28 mouse cellular contexts compared by ENCODE assay signal in genomic region chr16:36921980-36922379, GRCm38 (mm10). TPM values are rescaled to one million over a fixed set of nuclear protein-coding genes. Genes with fewer than 3 reads are reported as not detected.
DNase-seq lines count a peak whose midpoint lies in the region; ATAC-seq and TF ChIP-seq lines count a peak whose summit lies in the region.
"Had no signal": no experiment of that assay in that cellular context is flagged by ENCODE, and none has a peak within 500 bp of the region (broad histone marks: within the 10 kb centered on the region; RNA-seq: fewer than 3 reads in every experiment).

No protein-coding gene starts in this region.

- H3K27me3 ChIP-seq in thymus, adult 2 months (ENCODE audit: control insufficient read depth, insufficient read depth, low read length): no peaks in the 10 kb centered on the region
- no peaks in the 10 kb centered on the region for H3K27me3 ChIP-seq in hindbrain, embryonic 14.5 days (ENCODE audit: control insufficient read depth, insufficient read depth, low read length)
- no peaks in the 10 kb centered on the region for H3K27me3 ChIP-seq in forebrain, embryonic 16.5 days (replicated peaks; ENCODE audit: control insufficient read depth, insufficient read depth, low read length)
- H3K27me3 ChIP-seq: forebrain, embryonic 15.5 days; hindbrain, embryonic 13.5 days; kidney, embryonic 15.5 days; limb, embryonic 12.5 days; liver, embryonic 15.5 days; lung, embryonic 15.5 days; megakaryocyte, embryonic 14.5 days; midbrain, embryonic 12.5 days; neural tube, embryonic 13.5 days; Patski had no signal

- no peaks in the 10 kb centered on the region for H3K9me3 ChIP-seq in hindbrain, embryonic 14.5 days (ENCODE audit: control insufficient read depth, low read length)
- no peaks in the 10 kb centered on the region for H3K9me3 ChIP-seq in forebrain, embryonic 16.5 days (ENCODE audit: control insufficient read depth, low read length)
- H3K9me3 ChIP-seq: forebrain, embryonic 15.5 days; hindbrain, embryonic 13.5 days; kidney, embryonic 15.5 days; limb, embryonic 12.5 days; liver, embryonic 15.5 days; lung, embryonic 15.5 days; megakaryocyte, embryonic 14.5 days; midbrain, embryonic 12.5 days; neural tube, embryonic 13.5 days had no signal

- 37% methylated on average over 6 of the region's 6 CpGs for WGBS in thymus, adult 2 months
- WGBS in hindbrain, embryonic 14.5 days: 93% methylated on average over 6 of the region's 6 CpGs
- WGBS in forebrain, embryonic 16.5 days: 87% methylated on average over 6 of the region's 6 CpGs

- ATAC-seq in hindbrain, embryonic 14.5 days (ENCODE audit: low FRiP score): no peak
- ATAC-seq in forebrain, embryonic 16.5 days: no peak
- ATAC-seq in megakaryocyte progenitor cell, adult 5-6 weeks (replicated peaks; ENCODE audit: poor library complexity): no peak
- ATAC-seq: forebrain, embryonic 15.5 days; Patski had no signal

- no peak for TF ChIP-seq POLR2A in thymus, adult 2 months (IDR thresholded peaks at IDR 0.05; ENCODE audit: control insufficient read depth, extremely low read depth, insufficient read depth, low read length, poor library complexity)

- peaks cover 23% of the 10 kb centered on the region; the same call in 1 of the 2 replicates for H3K36me3 ChIP-seq in thymus, adult 2 months (ENCODE audit: control insufficient read depth, insufficient read depth, low read length)
- H3K36me3 ChIP-seq in hindbrain, embryonic 14.5 days (replicated peaks; ENCODE audit: control insufficient read depth, insufficient read depth): peaks cover 80% of the 10 kb centered on the region
- H3K36me3 ChIP-seq in forebrain, embryonic 16.5 days (ENCODE audit: control insufficient read depth, insufficient read depth): peaks cover 29% of the 10 kb centered on the region

- no peak overlapping the region for H3K9ac ChIP-seq in hindbrain, embryonic 14.5 days
- no peak overlapping the region for H3K9ac ChIP-seq in forebrain, embryonic 16.5 days (replicated peaks; ENCODE audit: low read depth, low read length)
- H3K9ac ChIP-seq: forebrain, embryonic 15.5 days; hindbrain, embryonic 13.5 days; kidney, embryonic 15.5 days; limb, embryonic 12.5 days; liver, embryonic 15.5 days; lung, embryonic 15.5 days; midbrain, embryonic 12.5 days; neural tube, embryonic 13.5 days had no signal

- DNase-seq in CD4-positive, CD25-positive, alpha-beta regulatory T cell, adult 2 months (ENCODE audit: low read depth, low spot score): peak; percentile 55
- peak; percentile 51 for DNase-seq in T-cell, adult 2 months (ENCODE audit: low spot score)
- peak; percentile 34 for DNase-seq in thymus, adult 2 months
- peak; percentile 45 for DNase-seq in thymus, postnatal 4 days
- no peak for DNase-seq in hindbrain, embryonic 14.5 days (ENCODE audit: low spot score)
- DNase-seq: adrenal gland, adult 2 months; cerebellum, adult 8-10 months; gastrocnemius, adult 2 months; heart, postnatal 36 days; kidney, adult 18-20 months; kidney, postnatal 25 days; right cerebral cortex, postnatal 4 days had no signal

- no peak overlapping the region for H3K4me3 ChIP-seq in thymus, adult 2 months (ENCODE audit: control insufficient read depth, insufficient read depth, low read length)
- no peak overlapping the region for H3K4me3 ChIP-seq in hindbrain, embryonic 14.5 days (replicated peaks; ENCODE audit: low read length)
- H3K4me3 ChIP-seq in forebrain, embryonic 16.5 days (replicated peaks; ENCODE audit: low read length): no peak overlapping the region
- H3K4me3 ChIP-seq: forebrain, embryonic 15.5 days; gastrocnemius, adult 2 months; hindbrain, embryonic 13.5 days; kidney, embryonic 15.5 days; layer of hippocampus, adult 2 months; left cerebral cortex, adult 2 months; limb, embryonic 12.5 days; liver, embryonic 15.5 days; lung, embryonic 15.5 days; megakaryocyte, embryonic 14.5 days; midbrain, embryonic 12.5 days; myocyte; neural tube, embryonic 13.5 days had no signal

- TF ChIP-seq CTCF in thymus, adult 2 months (IDR thresholded peaks at IDR 0.05; ENCODE audit: borderline replicate concordance, control insufficient read depth, extremely low read depth, insufficient read depth, low read length, poor library complexity): no peak

- no peak overlapping the region for H3K4me2 ChIP-seq in hindbrain, embryonic 14.5 days (replicated peaks)
- H3K4me2 ChIP-seq in forebrain, embryonic 16.5 days (ENCODE audit: low read length): no peak overlapping the region
- H3K4me2 ChIP-seq: forebrain, embryonic 15.5 days; hindbrain, embryonic 13.5 days; kidney, embryonic 15.5 days; limb, embryonic 12.5 days; liver, embryonic 15.5 days; lung, embryonic 15.5 days; midbrain, embryonic 12.5 days; neural tube, embryonic 13.5 days had no signal

- H3K27ac ChIP-seq in thymus, adult 2 months (ENCODE audit: control insufficient read depth, insufficient read depth, low read length): peak overlapping the region; percentile 2; the same call in 1 of the 2 replicates
- no peak overlapping the region for H3K27ac ChIP-seq in hindbrain, embryonic 14.5 days
- H3K27ac ChIP-seq in forebrain, embryonic 16.5 days (ENCODE audit: low read length): no peak overlapping the region
- H3K27ac ChIP-seq: forebrain, embryonic 15.5 days; gastrocnemius, adult 2 months; hindbrain, embryonic 13.5 days; kidney, embryonic 15.5 days; layer of hippocampus, adult 2 months; left cerebral cortex, adult 2 months; limb, embryonic 12.5 days; liver, embryonic 15.5 days; lung, embryonic 15.5 days; midbrain, embryonic 12.5 days; neural tube, embryonic 13.5 days; stomach, postnatal 0 days had no signal

- peaks cover 16% of the 10 kb centered on the region for H3K4me1 ChIP-seq in thymus, adult 2 months (replicated peaks; ENCODE audit: control insufficient read depth, insufficient read depth, low read length)
- H3K4me1 ChIP-seq in hindbrain, embryonic 14.5 days (replicated peaks; ENCODE audit: control insufficient read depth, insufficient read depth, low read length): no peaks in the 10 kb centered on the region
- no peaks in the 10 kb centered on the region for H3K4me1 ChIP-seq in forebrain, embryonic 16.5 days (replicated peaks; ENCODE audit: control insufficient read depth, insufficient read depth, low read length)
- H3K4me1 ChIP-seq: forebrain, embryonic 15.5 days; hindbrain, embryonic 13.5 days; kidney, embryonic 15.5 days; limb, embryonic 12.5 days; liver, embryonic 15.5 days; lung, embryonic 15.5 days; midbrain, embryonic 12.5 days; neural tube, embryonic 13.5 days had no signal

RNA-seq across cellular contexts. Expression of gene Hcls1, which starts 12.8 kb away (rescaled TPM):
- 118 and 132 TPM in 2 replicates for polyA plus RNA-seq in thymus, adult 2 months (2012; rRNA removed)
- 0.73 and 0.99 TPM in 2 replicates for polyA plus RNA-seq in hindbrain, embryonic 14.5 days (2014; fragmentation: Nextera tagmentation; extraction: Ambion mirVana)
- 1.4 and 2.3 TPM in 2 replicates for polyA plus RNA-seq in forebrain, embryonic 16.5 days (2015; fragmentation: Nextera tagmentation; extraction: Ambion mirVana)
- total RNA-seq in megakaryocyte progenitor cell, adult 5-6 weeks (2015): 17.2 and 21.3 TPM in 2 replicates
- total RNA-seq in megakaryocyte progenitor cell, adult 5-6 weeks (2017): 134 and 150 TPM in 2 replicates
- polyA plus RNA-seq: Patski had no signal

RNA-seq across cellular contexts. Expression of gene Golgb1, which starts 47.0 kb away (rescaled TPM):
- polyA plus RNA-seq in thymus, adult 2 months (2012; rRNA removed): 46.6 and 47.6 TPM in 2 replicates
- polyA plus RNA-seq in hindbrain, embryonic 14.5 days (2014; fragmentation: Nextera tagmentation; extraction: Ambion mirVana): 63.0 and 86.1 TPM in 2 replicates
- polyA plus RNA-seq in forebrain, embryonic 16.5 days (2015; fragmentation: Nextera tagmentation; extraction: Ambion mirVana): 84.2 and 93.0 TPM in 2 replicates
- total RNA-seq in megakaryocyte progenitor cell, adult 5-6 weeks (2015): 14.1 and 18.5 TPM in 2 replicates
- 30.7 and 37.1 TPM in 2 replicates for total RNA-seq in megakaryocyte progenitor cell, adult 5-6 weeks (2017)

RNA-seq across cellular contexts. Expression of gene Eaf2, which starts 47.2 kb away (rescaled TPM):
- 0.65 and 1.2 TPM in 2 replicates for polyA plus RNA-seq in thymus, adult 2 months (2012; rRNA removed)
- polyA plus RNA-seq in hindbrain, embryonic 14.5 days (2014; fragmentation: Nextera tagmentation; extraction: Ambion mirVana): 0.27 and 0.89 TPM in 2 replicates
- 0.52 and 1.2 TPM in 2 replicates for polyA plus RNA-seq in forebrain, embryonic 16.5 days (2015; fragmentation: Nextera tagmentation; extraction: Ambion mirVana)
- total RNA-seq in megakaryocyte progenitor cell, adult 5-6 weeks (2015): 0.42 and 1.4 TPM in 2 replicates
- 1.1 TPM in 1 of 2 replicates, not detected in the other for total RNA-seq in megakaryocyte progenitor cell, adult 5-6 weeks (2017)
- polyA plus RNA-seq: adrenal gland, adult 2 months had no signal

Comparison
In these comparisons a context has a peak if more than half of its experiments do, and no peak if none do; other contexts are left out.
1. RNA of gene Hcls1, which starts 12.8 kb away (polyA plus RNA-seq): 118 to 132 TPM in thymus, adult 2 months; 1.4 to 2.3 TPM in forebrain, embryonic 16.5 days and 0.73 to 0.99 TPM in hindbrain, embryonic 14.5 days; every median in the first group is over 10 times any median in the second.